Mouse (Mus musculus): ENCODE measurements around the gene Wars2. TPM values are rescaled to one million over a fixed set of nuclear protein-coding genes. Genes with fewer than 3 reads are reported as not detected.

Wars2 gene
- polyA plus RNA-seq, 1 experiment from 2014 or later, result 10.4 TPM

DNA sequence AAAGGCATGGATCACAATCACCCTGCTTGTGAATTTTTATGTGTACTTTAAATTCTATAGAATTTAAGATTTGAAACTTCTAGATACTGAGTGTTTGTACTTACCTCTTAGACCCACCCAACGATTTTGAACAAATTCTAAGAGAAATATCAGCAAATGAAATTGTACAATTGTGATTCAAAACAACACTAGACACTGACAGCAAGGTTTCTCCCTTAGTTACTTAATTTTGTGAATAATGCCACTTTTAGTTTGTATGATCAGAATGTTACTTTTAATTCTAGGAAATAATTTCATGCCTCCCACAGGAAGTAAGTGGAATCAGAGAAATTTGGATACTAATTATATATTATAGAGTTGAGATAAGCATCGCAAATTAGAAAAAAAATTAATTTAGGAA is 119.5 kb downstream of the Wars2 start:
- H3K27me3 ChIP-seq (replicated peaks; ENCODE audit: control insufficient read depth, insufficient read depth, low read length), result peaks cover 90% of the 10 kb centered on the region
- H3K27ac ChIP-seq (replicated peaks; ENCODE audit: low read depth, low read length), result no peak overlapping the region
- WGBS, result 41% methylated on average over 2 of the region's 2 CpGs
- no peak overlapping the region; the same call in 1 of the 2 replicates for H3K4me3 ChIP-seq (ENCODE audit: low read depth, low read length)
- H3K4me2 ChIP-seq (ENCODE audit: low read depth, low read length), result peak overlapping the region; percentile 71
- H3K4me1 ChIP-seq (ENCODE audit: control insufficient read depth, insufficient read depth, low read length), result peaks cover 5% of the 10 kb centered on the region; the same call in 1 of the 2 replicates
- ATAC-seq (ENCODE audit: low read depth), result no peak
- peak overlapping the region; percentile 45; the same call in 1 of the 2 replicates for H3K9ac ChIP-seq (ENCODE audit: low read depth, low read length)
- no peak for DNase-seq (ENCODE audit: low spot score)
- no peaks in the 10 kb centered on the region for H3K9me3 ChIP-seq (ENCODE audit: control insufficient read depth, low read length)
- no peaks in the 10 kb centered on the region for H3K36me3 ChIP-seq (ENCODE audit: control insufficient read depth, insufficient read depth, low read length)

DNA sequence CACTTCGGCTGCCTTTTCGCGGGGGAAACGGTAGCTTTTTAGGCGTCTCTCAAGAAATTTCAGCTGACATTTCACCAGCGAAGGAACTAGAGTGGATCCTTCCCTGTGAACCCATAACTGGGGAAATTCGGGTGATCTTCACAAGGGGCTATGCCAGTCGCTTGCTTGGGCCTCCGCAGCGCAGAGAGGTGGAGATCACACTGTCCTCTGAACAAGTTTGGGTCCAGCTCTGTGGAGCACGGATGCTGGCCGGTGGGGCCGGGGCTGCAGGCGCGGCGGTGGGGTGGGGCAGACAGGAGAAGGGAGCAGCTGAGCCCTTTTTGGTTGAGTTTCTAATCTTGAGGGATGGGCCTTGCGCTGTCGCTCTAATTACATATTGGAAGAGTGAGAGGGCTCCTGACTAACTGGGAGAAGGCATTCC is 120.5 kb downstream of the Wars2 start:
- Histone ChIP-seq H3K27ac (replicated peaks; ENCODE audit: low read depth, low read length) (peak overlapping the region; percentile 60), H3K4me2 (ENCODE audit: low read depth, low read length) (peak overlapping the region; percentile 44), H3K27me3 (replicated peaks; ENCODE audit: control insufficient read depth, insufficient read depth, low read length) (peaks cover 81% of the 10 kb centered on the region), H3K4me1 (ENCODE audit: control insufficient read depth, insufficient read depth, low read length) (peaks cover 5% of the 10 kb centered on the region; the same call in 1 of the 2 replicates), H3K36me3 (ENCODE audit: control insufficient read depth, insufficient read depth, low read length) (no peaks in the 10 kb centered on the region), H3K4me3 (ENCODE audit: low read depth, low read length) (peak overlapping the region; percentile 23), H3K9me3 (ENCODE audit: control insufficient read depth, low read length) (no peaks in the 10 kb centered on the region), H3K9ac (ENCODE audit: low read depth, low read length) (peak overlapping the region; percentile 53)
- DNase-seq (ENCODE audit: low spot score), result no peak
- WGBS, result 10% methylated on average over 12 of the region's 18 CpGs
- no peak for ATAC-seq (ENCODE audit: low read depth)

DNA sequence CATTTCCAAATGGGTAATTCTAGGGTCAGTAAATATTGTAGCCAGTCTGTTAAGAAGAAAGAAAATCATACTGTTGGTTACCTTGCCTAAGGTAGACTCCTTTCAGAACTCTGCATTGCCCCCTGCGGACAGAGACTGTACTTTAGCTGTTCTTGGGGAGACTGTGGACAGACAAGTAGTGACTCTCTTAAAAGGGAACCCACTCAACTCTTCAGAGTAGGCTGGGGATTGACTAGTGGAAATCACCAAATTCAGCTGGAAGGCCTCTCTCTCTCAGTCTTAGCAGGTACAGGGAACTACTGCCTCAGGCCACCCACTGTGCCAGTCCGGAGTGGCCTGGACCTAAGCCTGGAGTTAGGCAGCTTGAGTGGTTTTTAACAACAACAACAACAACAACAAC is 121.1 kb downstream of the Wars2 start:
- Histone ChIP-seq H3K4me3 (ENCODE audit: low read depth, low read length) (no peak overlapping the region), H3K9ac (ENCODE audit: low read depth, low read length) (peak overlapping the region; percentile 53; the same call in 1 of the 2 replicates), H3K9me3 (ENCODE audit: control insufficient read depth, low read length) (no peaks in the 10 kb centered on the region), H3K4me1 (ENCODE audit: control insufficient read depth, insufficient read depth, low read length) (peaks cover 8% of the 10 kb centered on the region), H3K4me2 (ENCODE audit: low read depth, low read length) (peak overlapping the region; percentile 44), H3K27me3 (replicated peaks; ENCODE audit: control insufficient read depth, insufficient read depth, low read length) (peaks cover 75% of the 10 kb centered on the region), H3K36me3 (ENCODE audit: control insufficient read depth, insufficient read depth, low read length) (no peaks in the 10 kb centered on the region), H3K27ac (replicated peaks; ENCODE audit: low read depth, low read length) (peak overlapping the region; percentile 60; the same call in 1 of the 2 replicates)
- WGBS, result 28% methylated on average over 2 of the region's 2 CpGs
- no peak for DNase-seq (ENCODE audit: low spot score)
- no peak for ATAC-seq (ENCODE audit: low read depth)

DNA sequence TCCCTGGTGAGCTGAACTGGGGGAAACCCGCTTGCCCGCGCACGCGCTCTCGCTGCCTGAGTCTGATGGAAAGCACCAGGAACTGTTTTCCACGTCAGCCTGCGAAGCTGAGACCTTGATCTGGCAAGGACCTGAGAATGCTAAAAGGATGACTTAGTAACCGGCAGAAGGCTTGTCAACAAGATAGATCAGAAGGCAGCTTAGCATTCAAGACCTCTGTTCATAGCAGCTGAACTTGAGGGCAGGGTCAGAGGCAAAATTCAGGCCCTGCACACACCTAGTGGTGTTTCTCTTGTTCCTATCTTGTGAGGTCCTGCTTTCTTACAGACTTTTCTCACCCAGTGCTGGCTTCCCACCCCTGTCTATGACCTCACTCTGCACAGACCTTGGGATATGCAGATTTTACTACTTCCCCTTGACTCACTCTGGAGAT is 122.6 kb downstream of the Wars2 start:
- Histone ChIP-seq H3K27ac (replicated peaks; ENCODE audit: low read depth, low read length) (no peak overlapping the region), H3K27me3 (replicated peaks; ENCODE audit: control insufficient read depth, insufficient read depth, low read length) (peaks cover 60% of the 10 kb centered on the region), H3K4me3 (ENCODE audit: low read depth, low read length) (no peak overlapping the region), H3K4me2 (ENCODE audit: low read depth, low read length) (peak overlapping the region; percentile 21; the same call in 1 of the 2 replicates), H3K4me1 (ENCODE audit: control insufficient read depth, insufficient read depth, low read length) (peaks cover 16% of the 10 kb centered on the region), H3K9ac (ENCODE audit: low read depth, low read length) (no peak overlapping the region), H3K36me3 (ENCODE audit: control insufficient read depth, insufficient read depth, low read length) (peaks cover 1% of the 10 kb centered on the region; the same call in 1 of the 2 replicates), H3K9me3 (ENCODE audit: control insufficient read depth, low read length) (no peaks in the 10 kb centered on the region)
- 22% methylated on average over 9 of the region's 9 CpGs for WGBS
- no peak for ATAC-seq (ENCODE audit: low read depth)
- DNase-seq (ENCODE audit: low spot score), result no peak

DNA sequence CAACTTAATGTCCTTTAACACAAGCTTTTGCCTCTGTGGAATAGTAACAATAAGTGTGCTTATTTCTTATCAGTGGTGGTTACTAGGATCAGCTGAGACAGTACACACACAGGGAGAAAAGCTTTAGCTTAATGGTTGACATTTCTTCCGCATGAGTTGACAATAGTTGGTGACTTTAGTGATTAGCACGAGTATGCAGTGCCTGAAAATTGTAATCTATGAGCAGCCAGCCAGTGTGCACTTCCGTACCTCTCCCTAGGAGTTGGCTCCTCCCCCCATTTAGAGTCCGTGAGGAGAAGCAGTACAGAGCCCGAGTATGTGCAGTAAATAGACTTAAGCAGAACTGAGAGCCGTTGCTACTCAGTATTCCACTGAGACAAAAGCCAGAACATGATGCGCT is 123.8 kb downstream of the Wars2 start:
- Histone ChIP-seq H3K4me2 (ENCODE audit: low read depth, low read length) (0 out of 2 replicates have a peak overlapping the region, but pooled peaks have one; percentile 7), H3K9ac (ENCODE audit: low read depth, low read length) (no peak overlapping the region), H3K4me3 (ENCODE audit: low read depth, low read length) (no peak overlapping the region), H3K4me1 (ENCODE audit: control insufficient read depth, insufficient read depth, low read length) (peaks cover 16% of the 10 kb centered on the region), H3K9me3 (ENCODE audit: control insufficient read depth, low read length) (peaks cover 3% of the 10 kb centered on the region; the same call in 1 of the 2 replicates), H3K36me3 (ENCODE audit: control insufficient read depth, insufficient read depth, low read length) (peaks cover 4% of the 10 kb centered on the region; the same call in 1 of the 2 replicates), H3K27me3 (replicated peaks; ENCODE audit: control insufficient read depth, insufficient read depth, low read length) (peaks cover 48% of the 10 kb centered on the region), H3K27ac (replicated peaks; ENCODE audit: low read depth, low read length) (no peak overlapping the region)
- DNase-seq (ENCODE audit: low spot score) (no peak), ATAC-seq (ENCODE audit: low read depth) (no peak)
- 33% methylated on average over 7 of the region's 7 CpGs for WGBS

DNA sequence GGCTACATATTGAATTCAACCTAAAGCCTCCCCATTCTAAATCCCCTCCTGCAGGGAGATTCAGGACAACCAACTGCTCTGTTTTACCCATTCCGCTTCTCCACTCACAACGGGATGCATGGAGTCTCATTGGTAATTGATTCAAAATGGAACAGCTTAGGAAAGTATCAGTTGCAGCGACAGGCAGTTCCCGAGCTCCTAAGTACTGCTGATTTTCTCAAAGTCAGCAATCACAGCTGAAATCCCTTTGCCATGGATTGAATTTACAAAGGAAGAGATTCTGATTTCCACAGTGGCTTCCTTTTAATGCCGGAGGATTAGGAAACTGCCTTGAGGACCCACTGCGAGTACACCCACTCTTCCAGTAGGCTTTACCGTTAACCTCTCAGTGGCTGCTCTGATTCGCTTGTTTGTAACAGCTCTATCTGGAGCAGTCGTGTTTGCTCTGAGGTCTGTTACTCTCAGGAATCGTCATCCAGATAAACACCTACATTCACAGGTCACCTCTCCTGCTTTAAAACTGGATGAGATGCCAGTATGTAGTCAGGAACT is 126.0 kb downstream of the Wars2 start:
- peak; percentile 78 for DNase-seq (ENCODE audit: low spot score)
- H3K4me1 ChIP-seq (ENCODE audit: control insufficient read depth, insufficient read depth, low read length), result peaks cover 16% of the 10 kb centered on the region
- 20% methylated on average over 10 of the region's 10 CpGs for WGBS
- peaks cover 33% of the 10 kb centered on the region for H3K27me3 ChIP-seq (replicated peaks; ENCODE audit: control insufficient read depth, insufficient read depth, low read length)
- H3K4me2 ChIP-seq (ENCODE audit: low read depth, low read length), result peak overlapping the region; percentile 21
- peaks cover 3% of the 10 kb centered on the region; the same call in 1 of the 2 replicates for H3K9me3 ChIP-seq (ENCODE audit: control insufficient read depth, low read length)
- H3K4me3 ChIP-seq (ENCODE audit: low read depth, low read length), result no peak overlapping the region
- peak overlapping the region; percentile 17; the same call in 1 of the 2 replicates for H3K27ac ChIP-seq (replicated peaks; ENCODE audit: low read depth, low read length)
- peak; percentile 55; the same call in 1 of the 2 replicates for ATAC-seq (ENCODE audit: low read depth)
- no peak overlapping the region for H3K9ac ChIP-seq (ENCODE audit: low read depth, low read length)
- H3K36me3 ChIP-seq (ENCODE audit: control insufficient read depth, insufficient read depth, low read length), result peaks cover 4% of the 10 kb centered on the region; the same call in 1 of the 2 replicates

DNA sequence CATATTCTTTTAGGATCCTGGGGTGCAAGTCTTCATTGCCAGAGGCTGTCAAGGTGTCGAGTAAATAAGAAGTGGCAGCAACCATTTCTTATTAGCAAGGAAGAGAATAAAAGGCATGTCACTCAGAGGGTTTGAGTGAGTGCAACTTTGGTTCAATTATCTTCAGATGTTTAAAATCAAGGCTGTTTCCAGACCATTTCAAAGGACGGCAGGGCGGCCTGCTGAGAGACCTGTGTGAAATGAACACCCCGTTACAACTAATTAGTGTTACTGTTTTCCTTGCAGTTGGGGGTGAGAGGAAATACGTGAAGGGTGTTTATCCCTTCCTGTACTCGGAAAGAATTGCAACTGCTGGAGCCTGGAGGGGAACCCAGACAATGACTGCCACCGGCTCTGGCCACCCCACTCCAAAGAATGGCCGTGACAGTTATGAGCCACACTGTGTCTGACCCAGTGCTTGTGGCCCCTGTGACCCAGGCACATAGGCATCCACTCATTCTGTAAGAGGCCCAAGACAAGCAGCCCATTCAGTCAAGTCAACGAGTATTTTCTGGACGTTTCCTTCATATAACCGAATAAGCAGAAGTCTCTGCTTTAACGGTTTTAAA is 137.2 kb downstream of the Wars2 start:
- no peak for DNase-seq (ENCODE audit: low spot score)
- Histone ChIP-seq H3K9ac (ENCODE audit: low read depth, low read length) (no peak overlapping the region), H3K27me3 (replicated peaks; ENCODE audit: control insufficient read depth, insufficient read depth, low read length) (no peaks in the 10 kb centered on the region), H3K9me3 (ENCODE audit: control insufficient read depth, low read length) (no peaks in the 10 kb centered on the region), H3K4me2 (ENCODE audit: low read depth, low read length) (no peak overlapping the region), H3K4me1 (ENCODE audit: control insufficient read depth, insufficient read depth, low read length) (no peaks in the 10 kb centered on the region), H3K4me3 (ENCODE audit: low read depth, low read length) (no peak overlapping the region), H3K27ac (replicated peaks; ENCODE audit: low read depth, low read length) (no peak overlapping the region), H3K36me3 (ENCODE audit: control insufficient read depth, insufficient read depth, low read length) (no peaks in the 10 kb centered on the region)
- whole genome bisulfite sequencing, result 40% methylated on average over 12 of the region's 12 CpGs
- ATAC-seq (ENCODE audit: low read depth), result no peak

DNA sequence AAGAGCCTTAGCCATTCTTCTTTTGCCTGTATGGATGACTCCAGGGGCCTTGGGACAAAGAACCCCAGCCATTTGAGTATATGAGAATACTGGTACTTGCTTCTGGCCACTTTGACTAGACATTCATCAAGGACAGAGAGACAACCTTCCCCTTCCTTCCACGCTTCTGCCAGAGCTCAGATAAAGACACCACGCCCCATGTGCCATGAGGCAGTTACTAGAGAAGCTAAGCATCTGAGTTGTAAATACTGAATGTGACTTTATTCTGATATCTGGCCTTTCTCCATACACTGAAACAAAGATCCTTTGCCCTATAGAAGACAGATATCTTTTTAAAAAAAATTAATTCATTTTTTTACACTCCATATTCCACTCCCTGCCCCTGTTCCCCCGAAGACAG is 138.8 kb downstream of the Wars2 start:
- no peak for ATAC-seq (ENCODE audit: low read depth)
- 79% methylated on average over 3 of the region's 3 CpGs for WGBS
- H3K4me3 ChIP-seq (ENCODE audit: low read depth, low read length), result no peak overlapping the region
- H3K4me2 ChIP-seq (ENCODE audit: low read depth, low read length), result no peak overlapping the region
- no peak overlapping the region for H3K27ac ChIP-seq (replicated peaks; ENCODE audit: low read depth, low read length)
- no peak for DNase-seq (ENCODE audit: low spot score)
- no peaks in the 10 kb centered on the region for H3K9me3 ChIP-seq (ENCODE audit: control insufficient read depth, low read length)
- H3K9ac ChIP-seq (ENCODE audit: low read depth, low read length), result no peak overlapping the region
- no peaks in the 10 kb centered on the region for H3K4me1 ChIP-seq (ENCODE audit: control insufficient read depth, insufficient read depth, low read length)
- no peaks in the 10 kb centered on the region for H3K27me3 ChIP-seq (replicated peaks; ENCODE audit: control insufficient read depth, insufficient read depth, low read length)
- no peaks in the 10 kb centered on the region for H3K36me3 ChIP-seq (ENCODE audit: control insufficient read depth, insufficient read depth, low read length)
